Mouse (Mus musculus) forebrain, embryonic 16.5 days (tissue): Measurements from ENCODE around the gene Esf1. TPM values are rescaled to one million over a fixed set of nuclear protein-coding genes. Genes with fewer than 3 reads are reported as not detected.
"Not testable (repeated sequence)": the region's sequence is repeated elsewhere in the genome, so short reads cannot be mapped to it uniquely, and the experiment has no call there.

ENCODE experiments used
- ATAC-seq: fragments of 200-750 bp; cut with Nextera tagmentation; 2 replicates; pipeline ENCODE4 v1.8.0; 2017; ENCODE audit warnings: mild to moderate bottlenecking, moderate library complexity
- H3K27ac ChIP-seq: fragments of 300-500 bp; sonication (generic); 2 replicates; pipeline ENCODE4 v1.5.1; 2014; ENCODE audit warnings: low read length, control low read depth
- H3K27me3 ChIP-seq: fragments of 300-500 bp; sonication (generic); replicated peaks from 2 replicates; pipeline ENCODE4 v1.6.1; 2014; ENCODE audit warnings: low read length; ENCODE audit not compliant: control insufficient read depth, insufficient read depth
- H3K36me3 ChIP-seq: fragments of 300-500 bp; sonication (generic); 2 replicates; pipeline ENCODE4 v1.6.1; 2014; ENCODE audit not compliant: control insufficient read depth, insufficient read depth
- H3K4me1 ChIP-seq: fragments of 300-500 bp; sonication (generic); replicated peaks from 2 replicates; pipeline ENCODE4 v1.6.1; 2014; ENCODE audit warnings: low read length; ENCODE audit not compliant: control insufficient read depth, insufficient read depth
- H3K4me2 ChIP-seq: fragments of 300-500 bp; sonication (generic); 2 replicates; pipeline ENCODE4 v1.6.1; 2014; ENCODE audit warnings: mild to moderate bottlenecking, low read length, control low read depth
- H3K4me3 ChIP-seq: fragments of 300-500 bp; sonication (generic); replicated peaks from 2 replicates; pipeline ENCODE4 v1.5.1; 2014; ENCODE audit warnings: mild to moderate bottlenecking, low read length, control low read depth
- H3K9ac ChIP-seq: fragments of 300-500 bp; sonication (generic); replicated peaks from 2 replicates; pipeline ENCODE4 v1.6.1; 2014; ENCODE audit warnings: low read depth, low read length, control low read depth
- H3K9me3 ChIP-seq: fragments of 300-500 bp; sonication (generic); 2 replicates; pipeline ENCODE4 v1.6.1; 2016; ENCODE audit warnings: low read length; ENCODE audit not compliant: control insufficient read depth
- WGBS: fragments of 180-500 bp; shearing (Covaris S2); extraction: QIAGEN DNeasy Blood & Tissue Kit; methylation state at CpG from one replicate; pipeline ENCODE4 v1.1.7; 2014; 5-methylcytosine and 5-hydroxymethylcytosine counted together
- polyA plus RNA-seq: library from polyadenylated mRNA; unstranded; fragments of >200 nt; fragmentation: Nextera tagmentation; extraction: Ambion mirVana; gene quantifications from 2 replicates; pipeline ENCODE4 v1.2.1, GENCODE M21; 2015

Gene Esf1
- 18.4 and 20.5 TPM in 2 replicates for polyA plus RNA-seq

DNA sequence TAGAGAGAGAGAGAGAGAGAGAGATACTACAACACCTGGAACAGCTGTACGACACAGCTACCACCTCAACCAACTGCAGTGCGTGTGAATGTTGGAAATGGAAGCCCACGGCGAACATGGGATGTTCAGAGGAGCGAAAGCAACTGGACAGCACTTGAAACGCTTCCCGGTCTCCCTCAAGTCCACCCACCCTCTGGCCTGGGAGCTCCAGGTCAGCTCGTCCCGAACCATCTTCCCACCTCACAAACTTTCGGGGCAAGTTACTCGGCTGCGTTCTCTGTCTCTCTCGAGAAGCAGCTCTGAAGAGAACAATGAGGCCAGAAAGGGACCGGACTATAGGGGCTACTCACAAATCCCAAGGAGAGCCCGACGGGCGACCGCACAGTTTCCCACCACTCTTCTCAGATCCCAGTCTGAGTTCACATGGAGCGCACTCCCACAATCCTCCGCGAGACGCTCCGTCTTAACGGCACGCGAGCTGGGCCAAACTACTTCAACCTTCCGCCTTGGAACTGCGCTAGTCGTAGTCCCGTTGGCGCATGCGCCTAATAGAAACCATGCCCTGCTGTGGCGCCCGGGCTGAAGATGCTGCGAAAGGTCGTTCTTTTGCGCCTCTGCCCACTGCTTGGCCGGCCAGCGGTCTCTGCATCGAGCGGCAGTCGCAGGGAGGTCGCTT, at the start of gene Esf1, which contains the start of gene Ndufaf5:
Gene Esf1 (minus strand): TSS at position 438 of the 676 bp plus-strand sequence.
Gene Ndufaf5 (plus strand): TSS at position 523 of the 676 bp plus-strand sequence.
- H3K4me3 ChIP-seq: peak within 1 kb of the TSS; percentile 95
- no peaks in the 10 kb centered on the region for H3K27me3 ChIP-seq
- peaks cover 9% of the 10 kb centered on the region for H3K36me3 ChIP-seq
- under 1% methylated on average over 43 of the region's 43 CpGs for WGBS
- peak; percentile 99 for ATAC-seq
- no peaks in the 10 kb centered on the region for H3K9me3 ChIP-seq
- peak within 1 kb of the TSS; percentile 90 for H3K4me2 ChIP-seq
- peak within 1 kb of the TSS; percentile 91 for H3K9ac ChIP-seq
- H3K27ac ChIP-seq: peak within 1 kb of the TSS; percentile 75
- peaks cover 14% of the 10 kb centered on the region for H3K4me1 ChIP-seq

- Histone ChIP-seq H3K4me1 (no peaks in the 10 kb centered on the region), H3K4me2 (no peak overlapping the region), H3K9ac (no peak overlapping the region), H3K9me3 (no peaks in the 10 kb centered on the region), H3K27me3 (no peaks in the 10 kb centered on the region), H3K27ac (no peak overlapping the region), H3K36me3 (no peaks in the 10 kb centered on the region), H3K4me3 (no peak overlapping the region)
- WGBS: 84% methylated on average over 1 of the region's 1 CpGs
- 0 out of 2 replicates have a peak, but pooled peaks have one; percentile 51 for ATAC-seq
These were observed 45.6 kb upstream of the Esf1 start for GRCm38 (mm10) chr2:140215965-140216364.

GRCm38 (mm10) chr2:140215415-140215814, 45.1 kb upstream of the Esf1 start:
- WGBS: 48% methylated on average over 2 of the region's 2 CpGs
- no peak overlapping the region for H3K27ac ChIP-seq
- peak; percentile 72 for ATAC-seq

GRCm38 (mm10) chr2:140214519-140215027, 44.2 kb upstream of the Esf1 start:
- no peak overlapping the region for H3K4me2 ChIP-seq
- no peaks in the 10 kb centered on the region for H3K36me3 ChIP-seq
- H3K27me3 ChIP-seq: no peaks in the 10 kb centered on the region
- H3K4me1 ChIP-seq: no peaks in the 10 kb centered on the region
- no peaks in the 10 kb centered on the region for H3K9me3 ChIP-seq
- H3K4me3 ChIP-seq: no peak overlapping the region
- H3K9ac ChIP-seq: no peak overlapping the region
- ATAC-seq: peak; percentile 60
- WGBS: 86% methylated on average over 4 of the region's 4 CpGs
- H3K27ac ChIP-seq: no peak overlapping the region; the same call in 1 of the 2 replicates

More at GRCm38 (mm10) chr2:140215415-140215814, 45.1 kb upstream of the Esf1 start:
- Histone ChIP-seq H3K4me2 (no peak overlapping the region), H3K9me3 (no peaks in the 10 kb centered on the region), H3K27me3 (no peaks in the 10 kb centered on the region), H3K4me3 (no peak overlapping the region), H3K9ac (no peak overlapping the region), H3K36me3 (no peaks in the 10 kb centered on the region), H3K4me1 (no peaks in the 10 kb centered on the region)

GRCm38 (mm10) chr2:140203756-140204155, 33.4 kb upstream of the Esf1 start:
- Histone ChIP-seq H3K27ac (no peak overlapping the region), H3K27me3 (no peaks in the 10 kb centered on the region), H3K36me3 (peaks cover 13% of the 10 kb centered on the region), H3K9me3 (no peaks in the 10 kb centered on the region), H3K4me2 (no peak overlapping the region), H3K4me1 (no peaks in the 10 kb centered on the region), H3K9ac (no peak overlapping the region), H3K4me3 (no peak overlapping the region)
- no peak for ATAC-seq
- 95% methylated on average over 7 of the region's 7 CpGs for WGBS

DNA sequence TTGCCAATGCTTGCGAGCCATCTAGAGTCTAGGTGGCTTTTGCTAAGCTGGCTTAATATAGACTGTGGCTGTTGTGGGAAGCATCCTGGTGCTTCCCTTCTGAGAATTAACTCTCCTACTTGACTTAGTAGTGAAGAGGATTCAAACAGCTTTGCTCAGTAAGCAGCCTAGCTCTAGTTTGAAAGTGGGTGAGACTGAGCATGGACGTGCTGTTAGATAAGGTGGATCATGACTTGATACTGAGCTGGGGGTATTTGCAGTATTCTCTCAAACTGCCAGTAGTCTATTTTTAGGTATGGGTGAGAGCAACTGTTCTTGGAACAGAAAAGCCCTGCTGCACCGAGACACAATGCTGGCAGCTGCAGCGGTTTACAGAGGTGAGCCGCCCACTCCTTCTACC, 32.2 kb upstream of the Esf1 start:
- WGBS: 83% methylated on average over 5 of the region's 5 CpGs
- H3K4me3 ChIP-seq: no peak overlapping the region
- H3K36me3 ChIP-seq: peaks cover 13% of the 10 kb centered on the region
- no peak overlapping the region for H3K27ac ChIP-seq
- ATAC-seq: no peak
- H3K4me1 ChIP-seq: no peaks in the 10 kb centered on the region
- no peak overlapping the region for H3K9ac ChIP-seq
- no peaks in the 10 kb centered on the region for H3K27me3 ChIP-seq
- no peaks in the 10 kb centered on the region for H3K9me3 ChIP-seq
- H3K4me2 ChIP-seq: no peak overlapping the region

DNA sequence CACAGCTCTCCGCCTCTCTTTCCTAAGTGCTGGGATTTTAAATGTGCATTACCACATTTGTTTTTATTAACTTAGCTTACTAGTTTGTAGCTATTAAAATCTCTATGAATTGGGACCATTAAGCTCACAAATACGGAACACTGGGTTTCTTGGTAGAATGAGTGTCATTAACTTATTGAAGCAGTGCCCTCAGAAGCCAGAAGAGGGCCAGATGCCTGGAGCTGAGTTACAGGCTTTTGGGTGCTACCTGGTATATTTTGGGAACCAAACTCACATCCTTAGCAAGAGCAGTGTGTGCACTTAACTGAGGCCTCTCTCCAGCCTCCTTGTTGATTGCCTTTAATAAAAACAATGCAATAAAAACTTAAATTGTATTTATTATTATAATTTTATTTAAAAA, 30.3 kb upstream of the Esf1 start:
- Histone ChIP-seq H3K27me3 (no peaks in the 10 kb centered on the region), H3K4me2 (no peak overlapping the region), H3K4me3 (no peak overlapping the region), H3K36me3 (peaks cover 13% of the 10 kb centered on the region), H3K9ac (no peak overlapping the region), H3K27ac (no peak overlapping the region), H3K4me1 (no peaks in the 10 kb centered on the region), H3K9me3 (no peaks in the 10 kb centered on the region)
- ATAC-seq: no peak
- 87% methylated on average over 2 of the region's 2 CpGs for WGBS

GRCm38 (mm10) chr2:140185685-140186210, 15.4 kb upstream of the Esf1 start:
- not testable (repeated sequence) for H3K27me3 ChIP-seq, H3K9ac ChIP-seq, H3K4me3 ChIP-seq, ATAC-seq, H3K4me1 ChIP-seq, H3K9me3 ChIP-seq, H3K4me2 ChIP-seq, H3K27ac ChIP-seq
- peaks cover 17% of the 10 kb centered on the region; the same call in 1 of the 2 replicates for H3K36me3 ChIP-seq
- 82% methylated on average over 3 of the region's 3 CpGs for WGBS

DNA sequence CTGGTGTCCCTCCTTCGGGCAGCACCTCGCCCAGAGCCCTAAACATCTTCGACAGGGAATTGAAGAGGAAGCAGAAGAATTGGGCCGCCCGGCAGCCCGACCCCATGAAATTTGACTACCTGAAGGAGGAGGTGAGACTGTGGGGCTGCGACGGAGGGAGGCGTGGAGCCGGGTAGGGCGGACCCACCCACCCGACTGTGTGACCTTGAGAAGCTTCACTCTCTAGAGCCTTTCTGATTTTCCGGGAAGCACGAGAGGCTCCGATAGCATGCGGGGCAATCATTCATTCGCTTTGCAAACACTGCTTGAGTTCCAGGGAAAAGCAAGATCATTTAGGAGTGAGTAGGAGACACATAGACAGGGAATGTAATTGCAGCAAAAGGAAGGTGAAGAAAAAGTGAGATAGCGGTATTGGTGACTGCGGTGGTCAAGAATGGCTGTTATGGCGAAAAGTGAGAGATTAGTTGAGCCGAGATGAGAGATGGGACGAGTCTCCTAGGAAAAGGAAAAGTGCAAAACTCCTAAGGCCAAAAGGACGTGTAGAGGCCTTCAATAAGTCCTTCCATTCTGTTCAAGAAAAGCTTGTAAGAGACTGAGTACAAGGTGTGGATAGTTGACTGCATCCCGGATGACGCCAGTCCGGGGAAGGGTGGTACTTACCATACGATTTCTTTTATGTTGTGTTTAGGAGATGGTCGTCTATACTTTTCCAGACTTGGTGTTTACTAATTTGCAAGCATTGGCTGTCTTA, 614 bp upstream of the Esf1 start:
- H3K9me3 ChIP-seq: no peaks in the 10 kb centered on the region
- H3K27me3 ChIP-seq: no peaks in the 10 kb centered on the region
- H3K9ac ChIP-seq: peak overlapping the region; percentile 91
- peak overlapping the region; percentile 95 for H3K4me3 ChIP-seq
- H3K36me3 ChIP-seq: peaks cover 12% of the 10 kb centered on the region
- peak overlapping the region; percentile 71 for H3K4me2 ChIP-seq
- 6% methylated on average over 28 of the region's 28 CpGs for WGBS
- ATAC-seq: peak; percentile 77
- H3K4me1 ChIP-seq: peaks cover 14% of the 10 kb centered on the region
- H3K27ac ChIP-seq: peak overlapping the region; percentile 75
